Mouse (Mus musculus) layer of hippocampus, adult 2 months (tissue): Measurements from ENCODE around the gene Gm10663. TPM values are rescaled to one million over a fixed set of nuclear protein-coding genes. Genes with fewer than 3 reads are reported as not detected.

Experiments
- DNase-seq, 2 experiments: peaks; one replicate each; pipeline ENCODE4 v3.0.0; 2022; ENCODE audit warnings: low spot score in 2 of 2
- H3K27ac ChIP-seq: fragments of 200-600 bp; 2 replicates; pipeline ENCODE4 v1.8.1; 2022
- H3K4me3 ChIP-seq: fragments of 200-600 bp; 2 replicates; pipeline ENCODE4 v1.8.1; 2022; ENCODE audit warnings: mild to moderate bottlenecking
- CTCF ChIP-seq: fragments of 200-600 bp; conservative IDR thresholded peaks from 2 replicates; pipeline ENCODE4 v1.8.1; 2022; ENCODE audit warnings: antibody characterized with exemption, mild to moderate bottlenecking, moderate library complexity
- microRNA-seq, 2 experiments: library from miRNA; unstranded; fragments of <30 nt; microRNA quantifications; one replicate each; pipeline ENCODE4 v1.2.0; 2021
- total RNA-seq, 2 experiments: library from RNA; stranded (reverse); gene quantifications; 2 replicates each; pipeline ENCODE4 v1.2.3; 2021

Gm10663 gene
- total RNA-seq, 2 experiments from 2014 or later, result not detected

DNA sequence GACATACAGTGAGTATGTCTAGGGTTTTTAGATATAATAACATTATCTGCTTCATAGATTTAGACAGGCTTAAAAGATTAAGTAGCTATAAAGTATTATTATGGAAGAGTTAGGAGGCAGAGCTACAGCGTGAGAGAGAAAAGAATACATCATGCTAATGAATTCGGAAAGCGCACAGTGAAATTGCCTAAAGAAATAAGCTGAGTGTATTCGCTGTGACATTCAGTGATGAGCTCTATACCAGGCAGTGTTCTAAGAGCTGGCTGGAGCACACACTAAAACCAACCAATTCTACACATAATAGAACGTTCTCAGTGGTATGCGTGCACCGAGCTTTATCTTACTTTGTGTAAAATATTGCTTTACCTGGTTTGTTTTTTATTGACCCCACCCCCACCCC, 28.8 kb downstream of the Gm10663 start:
- Histone ChIP-seq H3K4me3 (no peak overlapping the region), H3K27ac (no peak overlapping the region)
- no peak for DNase-seq
- TF ChIP-seq CTCF, result no peak

DNA sequence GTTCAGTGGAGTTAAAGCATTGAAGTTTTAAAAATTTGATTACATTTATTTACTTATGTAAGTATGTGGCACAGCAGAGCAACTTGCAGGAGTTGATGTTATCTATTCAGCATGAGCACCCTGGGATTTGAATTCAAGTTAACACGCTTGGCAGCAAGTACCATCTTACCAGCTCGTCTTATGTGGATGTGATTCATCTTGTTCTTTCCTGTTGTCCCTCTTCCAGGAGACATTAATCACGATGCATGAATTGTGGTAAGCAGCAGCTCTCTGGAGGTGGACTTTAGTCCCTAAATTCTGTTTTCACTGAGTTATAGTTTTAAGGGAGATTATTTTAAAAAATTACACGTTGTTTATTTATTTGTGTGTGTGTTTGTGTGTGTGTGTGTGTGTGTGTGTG, 29.2 kb downstream of the Gm10663 start:
- DNase-seq, result peak in 1 of 2 experiments; percentile 4
- Histone ChIP-seq H3K27ac (no peak overlapping the region), H3K4me3 (no peak overlapping the region)
- TF ChIP-seq CTCF, result no peak

DNA sequence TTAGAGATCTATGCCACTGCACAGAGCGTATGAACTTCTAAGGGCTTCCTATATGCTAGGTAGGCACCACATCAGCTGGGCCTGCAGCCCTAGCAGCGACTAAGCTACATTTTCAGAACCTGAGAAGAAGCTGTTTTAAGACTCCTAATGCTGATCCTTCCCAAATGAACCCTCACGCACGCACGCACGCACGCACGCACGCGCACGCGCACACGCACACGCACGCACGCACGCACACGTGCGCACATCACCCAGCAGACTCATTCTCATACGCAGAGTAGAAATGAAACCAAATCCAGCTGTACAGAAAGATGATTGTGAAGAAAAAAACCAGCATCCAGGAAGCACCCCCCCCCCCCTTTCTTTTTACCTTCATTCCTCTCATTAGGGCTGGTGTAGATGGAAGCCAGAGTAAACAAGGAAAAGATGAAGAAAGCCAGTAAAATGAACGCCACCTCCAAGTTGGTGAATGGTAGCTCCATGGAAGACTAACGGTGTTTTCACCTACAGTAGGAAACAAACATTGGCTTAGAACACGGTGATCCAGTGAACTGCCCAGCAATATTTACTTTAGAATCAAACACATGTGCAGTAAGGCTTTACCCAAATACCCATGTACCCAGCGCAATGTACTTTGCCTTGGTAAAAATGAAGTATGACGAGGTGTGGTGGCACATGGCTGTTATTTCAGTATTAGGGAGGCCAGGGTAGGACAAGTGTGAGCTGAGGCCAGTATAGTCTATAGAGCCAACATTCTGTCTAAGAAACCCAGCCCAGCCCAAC, 33.3 kb downstream of the Gm10663 start:
- TF ChIP-seq CTCF, result no peak
- Histone ChIP-seq H3K27ac (no peak overlapping the region), H3K4me3 (no peak overlapping the region)
- DNase-seq, result no peak

DNA sequence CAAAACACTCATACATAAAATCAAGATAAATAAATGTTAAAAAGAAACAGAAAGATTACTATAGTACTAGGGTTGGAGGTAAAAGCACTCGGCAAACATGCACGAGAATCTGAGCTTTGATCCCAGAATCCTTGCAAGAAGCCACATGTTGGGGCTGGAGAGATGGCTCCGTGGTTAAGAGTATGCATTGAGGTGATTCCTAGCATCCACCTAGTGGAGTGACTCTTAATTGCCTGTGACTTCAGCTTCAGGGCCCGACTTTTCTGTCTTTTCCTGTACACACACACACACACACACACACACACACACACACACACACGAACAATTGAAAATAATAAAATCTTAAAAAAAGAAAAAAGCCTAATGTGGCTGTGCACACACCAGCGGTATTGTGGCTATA, 34.1 kb downstream of the Gm10663 start:
- Histone ChIP-seq H3K27ac (no peak overlapping the region), H3K4me3 (no peak overlapping the region)
- no peak for DNase-seq
- TF ChIP-seq CTCF, result no peak

DNA sequence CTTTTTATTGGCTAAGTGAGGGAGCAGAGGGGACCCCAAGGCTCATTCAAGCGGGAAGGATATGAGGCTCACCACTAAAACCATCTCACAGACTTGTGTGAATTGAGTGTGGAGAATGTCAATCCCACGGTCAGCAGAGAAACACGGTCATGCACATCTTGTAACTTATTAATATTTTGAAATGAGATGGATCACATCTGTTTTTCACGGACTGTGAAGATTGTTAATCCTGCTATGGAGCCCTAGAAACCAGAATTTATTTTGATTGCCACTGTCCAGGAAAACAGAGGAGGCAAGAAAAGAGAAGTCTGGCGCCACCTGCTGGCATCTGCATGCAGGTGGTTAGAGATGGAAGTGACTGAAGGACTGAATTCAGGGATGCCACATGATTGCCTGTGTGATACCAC, 35.5 kb downstream of the Gm10663 start:
- Histone ChIP-seq H3K27ac (no peak overlapping the region), H3K4me3 (no peak overlapping the region)
- TF ChIP-seq CTCF, result peak; percentile 96
- peak; percentile 52 to 82 for DNase-seq

DNA sequence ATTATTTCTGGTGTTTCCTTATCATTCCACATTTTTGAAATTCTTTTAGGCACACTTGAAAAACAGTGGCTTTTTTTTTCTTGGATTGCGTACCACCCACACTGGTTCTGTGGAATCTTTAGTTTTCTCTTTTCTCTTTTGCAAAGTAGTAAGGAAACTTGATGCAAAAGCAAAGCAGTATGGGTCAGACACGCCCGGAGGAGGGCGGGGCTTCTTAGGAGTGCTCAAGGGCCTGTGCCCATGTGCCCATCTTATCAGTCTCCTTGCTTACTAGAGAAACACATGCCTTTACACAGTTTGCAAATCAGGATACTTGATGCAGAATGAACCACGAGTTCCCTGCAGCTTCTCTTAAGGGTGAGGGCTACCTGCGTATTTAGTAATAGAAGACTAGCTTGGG, 37.3 kb downstream of the Gm10663 start:
- TF ChIP-seq CTCF, result no peak
- no peak for DNase-seq
- no peak overlapping the region for H3K4me3 ChIP-seq
- no peak overlapping the region for H3K27ac ChIP-seq

DNA sequence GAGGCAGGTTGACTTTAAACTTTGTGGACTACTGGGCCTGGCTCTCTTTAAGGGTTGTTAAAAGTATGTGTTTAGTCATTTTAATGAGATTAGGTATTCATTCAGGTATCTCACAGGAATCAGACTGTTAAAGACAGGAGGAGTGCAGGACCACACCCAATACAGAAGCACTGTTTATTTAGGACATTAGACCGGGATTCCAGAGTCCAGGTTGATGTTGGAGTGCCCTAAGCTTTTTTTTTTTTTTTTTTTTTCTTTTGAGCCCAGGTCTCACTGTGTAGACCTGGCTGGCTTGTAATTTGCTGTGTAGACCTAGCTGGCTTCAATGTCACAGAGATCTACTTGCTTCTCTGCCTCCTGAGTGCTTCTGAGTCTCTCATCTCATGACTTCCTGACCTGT, 51.2 kb downstream of the Gm10663 start:
- DNase-seq, result no peak
- TF ChIP-seq CTCF, result no peak
- no peak overlapping the region for H3K27ac ChIP-seq

DNA sequence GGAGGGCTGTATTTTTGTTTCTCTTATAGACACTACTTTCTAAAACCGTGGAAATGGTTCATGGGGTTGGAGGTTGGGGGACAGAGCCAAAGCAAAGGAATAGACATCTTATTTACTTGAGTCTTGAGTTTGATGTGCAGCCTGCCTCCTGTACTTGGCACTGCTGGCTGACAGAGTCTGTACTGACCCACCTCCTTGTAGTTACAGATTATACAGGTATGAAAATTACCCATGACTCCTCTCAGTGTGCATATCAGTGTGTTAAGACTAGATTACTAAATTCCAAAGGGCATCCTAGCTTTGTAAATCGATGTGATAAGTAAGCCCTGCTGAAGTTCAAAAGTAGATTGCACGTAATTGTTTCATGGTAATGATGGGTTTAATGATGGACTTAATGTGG, 51.6 kb downstream of the Gm10663 start:
- DNase-seq, result no peak
- no peak for TF ChIP-seq CTCF
- no peak overlapping the region for H3K27ac ChIP-seq

More for the DNA sequence above, 51.2 kb downstream of the Gm10663 start:
- H3K4me3 ChIP-seq, result no peak overlapping the region

More for the DNA sequence above, 51.6 kb downstream of the Gm10663 start:
- no peak overlapping the region for H3K4me3 ChIP-seq

Small RNA genes lying within 50 kb of the gene (microRNA-seq; reads per million reads assigned to microRNA genes)
- 0 reads per million in 2 experiments for gene Gm24333

Other genes with a start within 250 kb of the Gm10663 start
- gene Klhl2, start 225.0 kb upstream of the Gm10663 start, total RNA-seq, result 100 to 1,000 TPM; 303 to 323 TPM
- 10 to 100 TPM; 19.8 to 24.4 TPM for gene Tmem192, start 127.8 kb upstream of the Gm10663 start, total RNA-seq
- gene Trim75, start 87.2 kb upstream of the Gm10663 start, total RNA-seq, result not detected
- gene Trim61, start 56.5 kb upstream of the Gm10663 start, total RNA-seq, result not detected
- not detected for gene Trim60, start 56.4 kb upstream of the Gm10663 start, total RNA-seq
- under 1 TPM in 1 of 2 experiments, not detected in 1; 0.91 TPM for gene Apela, start 37.7 kb upstream of the Gm10663 start, total RNA-seq
- gene BC030870, start 54.5 kb downstream of the Gm10663 start, total RNA-seq, result not detected